Mouse (Mus musculus) G1E (cell line): Measurements from ENCODE around the gene Ubn2.

Experiments used
- CTCF ChIP-seq: IDR thresholded peaks from 2 replicates; pipeline ENCODE4 v1.5.1; 2012; ENCODE audit warnings: low read depth, low read length, inconsistent platforms, mixed read lengths
- GATA1 ChIP-seq: IDR thresholded peaks from 2 replicates; pipeline ENCODE4 v1.6.1; 2012; ENCODE audit warnings: borderline replicate concordance, low read length, inconsistent platforms, mixed read lengths

DNA sequence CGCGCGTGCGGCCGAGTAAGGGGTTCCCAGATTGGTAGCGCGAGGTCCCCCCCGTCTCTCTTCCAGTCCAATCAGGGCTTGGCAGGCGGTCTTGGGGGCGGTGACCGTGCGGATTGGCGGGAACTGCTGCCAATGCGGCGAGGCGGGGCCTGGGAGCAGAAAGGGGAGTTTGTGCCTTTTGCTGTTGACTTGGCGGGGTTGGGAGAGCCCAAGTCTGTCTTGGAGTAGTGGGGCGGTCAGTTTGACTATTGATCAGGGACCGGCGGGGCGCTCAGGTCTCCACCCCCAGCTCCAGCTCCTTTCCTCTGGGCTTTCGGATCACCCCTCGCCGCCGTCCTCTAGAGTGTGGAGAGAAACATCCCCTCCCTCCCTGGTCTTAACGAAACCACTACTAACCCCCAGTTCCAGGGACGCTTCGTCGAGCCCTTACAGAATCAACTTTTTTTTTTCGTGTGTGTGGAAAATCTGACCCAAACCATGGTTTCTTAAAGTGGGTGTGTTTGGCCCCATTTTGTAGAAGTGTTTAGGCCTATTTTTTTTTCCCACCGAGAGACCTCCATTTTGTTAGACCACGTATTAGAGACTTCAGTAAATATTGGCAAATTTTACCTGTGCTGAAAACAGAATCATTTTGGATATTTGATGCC lies 118.4 kb downstream of the Ubn2 start:
- no peak for TF ChIP-seq CTCF
- no peak for TF ChIP-seq GATA1
